Mouse (Mus musculus) heart, adult 2 months (tissue): ENCODE results near the gene Crabp1.

Source experiments
- CTCF ChIP-seq: fragments of 200-600 bp; IDR thresholded peaks from 2 replicates; pipeline ENCODE4 v1.8.1; 2022; ENCODE audit warnings: antibody characterized with exemption, mild to moderate bottlenecking, moderate library complexity
- POLR2A ChIP-seq: fragments of 200-500 bp; IDR thresholded peaks from 2 replicates; pipeline ENCODE4 v1.6.1; 2011; ENCODE audit warnings: mild to moderate bottlenecking, low read depth, low read length, control low read depth; ENCODE audit not compliant: insufficient read depth

DNA sequence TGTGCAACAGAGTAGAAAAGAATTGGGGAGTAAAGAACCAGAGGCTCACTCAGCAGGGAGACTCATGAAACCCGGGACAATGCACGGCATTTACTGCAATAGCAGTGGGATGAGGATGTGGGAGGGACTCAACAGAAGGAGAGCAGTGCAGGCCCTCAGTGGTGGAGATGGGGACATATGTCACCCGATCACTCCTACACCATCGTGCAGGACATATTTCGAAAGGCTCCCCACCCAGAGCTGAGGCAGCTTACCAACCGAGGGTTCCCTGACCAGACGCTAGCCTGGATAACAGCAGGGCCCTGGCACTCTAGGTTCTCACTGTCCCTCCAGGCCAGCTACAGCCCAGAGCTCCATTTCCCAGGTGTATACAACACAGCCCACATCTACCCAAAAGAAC is 42.4 kb upstream of the Crabp1 start:
- no peak for TF ChIP-seq POLR2A
- no peak for TF ChIP-seq CTCF
